Mouse (Mus musculus): ENCODE data around the gene Ccdc141.

The Ccdc141 gene

GRCm38 (mm10) chr2:77114335-77114734, 56.1 kb downstream of the Ccdc141 start:
- DNase-seq, result no peak

GRCm38 (mm10) chr2:77113867-77114266, 56.6 kb downstream of the Ccdc141 start:
- peak in 1 of 2 experiments; percentile 48 for DNase-seq

DNA sequence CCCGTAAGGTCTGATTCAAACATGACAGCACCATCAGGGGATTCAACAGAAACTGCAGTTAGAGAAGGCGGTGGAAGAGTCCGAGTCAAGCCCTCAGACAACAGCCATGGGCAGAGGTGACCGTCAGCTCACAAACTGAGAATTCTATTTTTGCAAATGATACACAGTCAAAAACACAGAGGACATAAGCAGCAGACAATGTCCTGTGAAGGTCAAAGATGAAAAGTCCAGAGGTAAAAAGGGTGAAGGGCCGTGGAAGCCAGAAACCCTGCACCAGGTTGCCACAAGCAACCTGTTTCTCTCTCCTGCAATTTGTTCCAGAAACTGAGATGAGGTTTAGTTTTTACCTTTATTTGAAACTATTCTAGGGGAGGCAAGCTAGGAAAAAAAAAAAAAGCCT, 57.4 kb downstream of the Ccdc141 start:
- DNase-seq, result no peak

DNA sequence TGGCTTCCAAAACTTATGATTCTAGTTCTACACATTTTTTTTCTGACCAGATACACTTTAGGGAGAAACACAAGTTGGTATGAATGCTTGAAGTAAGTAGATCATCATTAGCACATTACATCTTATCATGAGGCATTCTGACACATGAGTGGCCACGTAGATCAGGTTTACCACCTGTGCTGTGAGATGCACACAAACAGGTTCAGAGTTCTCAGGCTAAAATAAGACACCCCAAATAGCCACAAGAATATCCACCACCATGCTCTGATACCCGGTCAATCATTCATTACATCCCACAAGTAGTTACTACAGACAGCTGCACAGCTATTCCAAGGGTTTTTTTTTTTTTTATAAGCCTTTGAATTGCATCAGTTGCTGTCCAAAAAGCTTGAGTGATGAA, 59.3 kb downstream of the Ccdc141 start:
- DNase-seq, result no peak

GRCm38 (mm10) chr2:77110365-77110764, 60.1 kb downstream of the Ccdc141 start:
- no peak for DNase-seq

GRCm38 (mm10) chr2:77109506-77110123, 60.8 kb downstream of the Ccdc141 start:
- DNase-seq, result no peak

GRCm38 (mm10) chr2:77108562-77108961, 61.9 kb downstream of the Ccdc141 start:
- no peak for DNase-seq

DNA sequence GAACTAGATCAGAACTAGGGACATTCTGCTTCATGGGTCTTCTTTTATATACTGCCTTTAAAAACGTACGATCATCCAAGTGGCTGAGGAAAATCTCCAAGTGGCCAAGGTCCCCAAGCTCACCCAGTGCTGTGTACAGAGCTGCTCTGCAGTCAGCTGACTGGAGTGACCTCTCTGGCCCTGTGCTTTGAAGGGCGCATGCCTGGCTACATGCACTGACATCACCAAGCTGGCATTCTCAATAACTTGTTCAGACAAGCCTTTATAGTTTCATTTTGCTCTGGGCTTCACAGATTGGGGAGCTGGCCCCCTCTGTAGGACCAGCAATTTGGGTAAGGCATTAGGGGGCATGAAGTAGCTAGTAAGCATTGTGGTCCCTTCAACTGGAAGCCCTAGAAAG, 64.3 kb downstream of the Ccdc141 start:
- DNase-seq, result peak in 1 of 2 experiments; percentile 38

- no peak for DNase-seq
Measured at GRCm38 (mm10) chr2:77105006-77105715, 65.3 kb downstream of the Ccdc141 start.

GRCm38 (mm10) chr2:77102516-77102915, 67.9 kb downstream of the Ccdc141 start:
- no peak for DNase-seq

DNA sequence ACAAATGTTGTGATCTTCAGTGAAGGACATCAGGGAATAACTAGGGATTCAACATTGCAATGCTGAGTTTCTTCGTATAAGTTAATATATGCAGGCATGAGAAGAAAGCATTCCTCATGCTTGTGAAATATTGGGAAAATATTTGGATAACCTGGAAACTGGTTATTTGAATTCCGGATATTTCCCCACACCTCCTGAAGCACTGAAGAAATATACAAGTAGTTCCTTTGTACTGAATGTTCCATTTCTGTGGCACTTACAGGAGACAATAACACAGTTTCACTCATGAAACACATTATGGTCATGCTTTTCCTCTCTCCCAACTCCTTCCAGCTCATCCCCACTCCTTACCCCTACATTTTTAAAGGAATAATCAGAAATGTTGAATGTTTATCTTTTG, 70.6 kb downstream of the Ccdc141 start:
- DNase-seq, result no peak

DNA sequence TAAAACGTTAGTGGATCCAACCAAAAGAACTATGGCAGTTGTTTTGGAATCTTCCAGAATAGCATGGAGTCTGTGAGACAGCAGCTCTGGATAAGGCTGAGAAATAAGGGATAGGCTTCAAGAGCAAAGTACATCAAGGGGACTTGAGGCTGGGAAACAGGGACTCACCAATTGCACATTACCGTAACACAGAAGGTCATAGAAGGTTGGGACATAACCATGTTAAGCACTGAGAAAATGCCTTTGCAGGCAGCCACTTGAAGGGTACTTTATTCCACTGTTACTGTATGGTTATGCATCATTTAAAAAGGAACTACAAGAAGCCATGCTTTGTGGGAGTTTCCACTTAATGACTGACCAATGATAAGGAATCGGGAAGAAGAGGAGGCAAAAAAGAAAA, 71.7 kb downstream of the Ccdc141 start:
- DNase-seq, result no peak

DNA sequence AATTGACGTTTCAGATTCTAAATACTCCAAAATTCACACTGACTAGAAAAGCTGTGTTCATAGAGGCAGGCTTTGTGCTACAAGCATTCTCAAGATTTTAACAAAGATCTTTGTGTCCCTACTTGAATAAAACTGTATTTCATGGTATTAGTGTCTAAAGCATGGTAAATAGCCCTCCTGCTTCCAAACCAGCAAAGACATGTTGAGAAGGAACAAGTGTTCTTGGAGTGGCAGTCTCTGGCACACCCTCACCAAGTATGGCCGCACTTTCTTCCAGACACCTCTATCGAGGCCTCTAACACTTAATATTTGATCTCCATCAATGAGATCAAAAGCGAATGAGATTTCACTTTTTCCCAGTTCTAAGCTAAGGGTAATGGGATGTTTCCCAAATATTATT, 78.7 kb downstream of the Ccdc141 start:
- DNase-seq, result no peak

GRCm38 (mm10) chr2:77085313-77085712, 85.1 kb downstream of the Ccdc141 start:
- DNase-seq, result no peak

DNA sequence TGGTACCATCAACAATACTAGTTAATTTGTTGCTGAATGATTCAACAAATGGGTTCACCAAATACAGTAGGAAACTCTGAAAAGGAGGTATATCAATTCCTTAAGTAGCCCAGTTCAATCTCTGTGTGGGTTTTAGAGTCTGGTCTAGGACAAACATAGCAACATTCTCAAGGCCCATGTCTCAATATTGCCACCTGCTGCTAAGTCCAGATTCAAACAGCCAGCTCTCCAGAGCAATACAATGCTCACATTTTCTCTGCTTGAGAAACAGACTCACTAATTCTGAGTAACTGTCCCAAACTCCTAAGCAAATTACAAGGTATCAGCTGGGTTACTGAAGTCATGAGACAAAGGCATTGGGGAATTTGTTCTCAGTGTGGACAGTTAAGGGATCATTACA, 85.8 kb downstream of the Ccdc141 start:
- no peak for DNase-seq

DNA sequence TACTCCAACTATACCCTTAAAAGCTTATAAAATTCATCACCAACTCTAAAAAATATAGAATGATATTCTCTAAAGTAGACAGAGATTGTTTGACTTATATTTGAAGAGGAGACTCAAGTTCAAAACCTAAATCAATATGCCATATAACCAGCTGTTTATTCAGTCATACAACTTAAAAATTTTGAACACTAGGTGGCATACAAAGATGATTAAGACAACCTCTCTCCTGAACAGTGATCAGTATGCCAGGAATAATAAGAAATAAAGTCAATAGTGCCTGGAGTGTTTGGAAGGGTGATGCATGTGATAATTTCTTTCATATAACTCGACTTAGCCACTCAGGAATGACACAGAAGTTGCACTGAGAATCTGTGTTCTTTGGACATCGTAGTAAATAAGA, 89.3 kb downstream of the Ccdc141 start:
- no peak for DNase-seq

DNA sequence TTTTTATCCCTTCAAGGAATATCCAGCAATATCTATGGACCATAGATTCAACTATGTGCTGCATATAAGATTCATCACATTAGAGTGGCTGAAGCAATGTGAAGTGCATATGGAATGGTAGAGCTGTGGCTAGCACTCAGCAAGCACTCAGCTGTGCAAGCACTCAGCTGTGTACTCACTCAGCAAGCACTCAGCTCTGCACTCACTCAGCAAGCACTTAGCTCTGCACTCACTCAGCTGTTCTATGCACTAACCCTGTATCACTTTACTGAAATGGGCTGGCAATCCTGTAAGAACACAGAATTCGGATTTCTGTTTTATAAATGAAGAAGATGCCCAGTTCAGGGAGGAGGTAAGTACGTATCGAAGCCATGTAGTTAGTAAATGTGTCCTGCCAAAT, 89.8 kb downstream of the Ccdc141 start:
- DNase-seq, result no peak

GRCm38 (mm10) chr2:77078746-77079145, 91.7 kb downstream of the Ccdc141 start:
- no peak for DNase-seq

DNA sequence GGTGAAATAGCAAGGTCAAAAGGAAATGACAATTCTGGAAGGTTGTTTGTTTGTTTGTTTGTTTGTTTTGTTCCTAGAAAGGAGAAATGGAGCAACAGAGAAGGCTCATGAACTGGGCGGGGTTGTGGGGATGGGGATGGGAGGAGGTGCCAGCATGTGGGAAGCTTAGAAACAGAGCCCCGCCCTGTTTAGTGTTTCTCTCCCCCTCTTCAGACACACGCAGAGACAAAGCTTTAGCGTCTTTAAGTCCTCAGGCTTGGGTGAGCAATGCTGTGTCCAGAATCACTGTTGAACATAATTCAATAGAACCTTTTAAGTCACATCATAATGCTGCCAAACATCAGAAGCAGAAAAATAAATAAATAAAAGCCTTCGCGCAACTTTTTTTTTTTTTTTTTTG, 96.1 kb downstream of the Ccdc141 start:
- no peak for DNase-seq

DNA sequence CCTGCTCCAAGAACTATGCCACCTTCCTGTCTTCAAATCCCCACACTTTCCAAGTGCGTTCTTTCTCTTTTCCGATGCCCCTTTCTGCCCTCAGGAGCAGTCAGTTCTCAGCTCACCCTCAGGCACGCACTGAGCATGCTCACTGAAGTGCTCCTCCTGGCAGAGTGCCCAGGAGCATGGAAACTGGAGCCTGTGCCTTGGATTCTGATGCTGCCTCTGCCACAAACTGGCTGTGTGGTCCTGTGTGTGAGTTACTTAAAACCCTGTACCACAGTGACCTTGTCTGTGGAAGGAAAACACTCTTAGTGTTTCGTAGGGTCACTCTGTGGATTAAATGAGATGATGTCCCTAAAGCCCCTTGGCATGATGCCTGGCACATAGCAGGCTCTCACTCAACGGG, 96.5 kb downstream of the Ccdc141 start:
- peak; percentile 47 to 49 for DNase-seq

- no peak for DNase-seq
Measured at GRCm38 (mm10) chr2:77065294-77065693, 105.1 kb downstream of the Ccdc141 start.

DNA sequence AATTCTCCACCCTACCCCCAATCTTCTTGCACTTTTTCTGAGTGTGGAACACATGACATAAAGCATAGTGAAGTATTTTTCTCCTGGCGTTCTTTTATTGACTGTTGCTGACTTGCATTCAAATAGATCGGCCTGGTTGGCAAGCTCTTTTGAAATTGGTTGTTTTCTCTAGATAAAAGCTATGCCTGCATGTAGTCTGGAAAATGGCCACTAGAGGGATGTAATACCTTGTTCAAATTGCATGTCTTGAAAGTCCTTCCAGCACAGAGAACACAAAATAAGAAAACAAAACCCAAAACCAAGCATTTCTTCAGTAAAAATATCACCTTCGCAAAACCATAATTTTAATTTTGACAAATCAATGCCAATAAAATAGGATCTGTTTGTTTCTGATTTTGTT, 108.6 kb downstream of the Ccdc141 start:
- DNase-seq, result peak in 1 of 2 experiments; percentile 57

DNA sequence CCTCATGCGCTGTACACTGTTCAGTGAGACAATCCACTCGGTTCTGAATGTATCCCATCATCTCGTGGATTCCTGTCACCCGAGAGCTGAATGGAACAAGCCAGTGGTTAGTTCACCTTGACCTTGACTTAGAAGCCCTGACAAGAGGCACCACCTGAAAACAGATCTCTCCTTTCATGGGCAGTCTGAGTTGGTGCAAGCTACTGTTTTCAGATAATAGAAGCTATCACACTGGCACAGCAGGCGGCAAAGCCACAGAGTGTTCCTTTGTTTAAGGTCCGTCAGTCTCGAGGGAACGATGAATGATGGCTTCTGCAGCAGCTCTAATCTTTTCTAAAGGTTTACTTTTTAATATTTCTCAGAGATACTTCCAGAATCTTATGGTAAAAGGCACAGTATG, 110.8 kb downstream of the Ccdc141 start:
- no peak for DNase-seq

- no peak for DNase-seq
Measured at GRCm38 (mm10) chr2:77056367-77056766, 114.1 kb downstream of the Ccdc141 start.

DNA sequence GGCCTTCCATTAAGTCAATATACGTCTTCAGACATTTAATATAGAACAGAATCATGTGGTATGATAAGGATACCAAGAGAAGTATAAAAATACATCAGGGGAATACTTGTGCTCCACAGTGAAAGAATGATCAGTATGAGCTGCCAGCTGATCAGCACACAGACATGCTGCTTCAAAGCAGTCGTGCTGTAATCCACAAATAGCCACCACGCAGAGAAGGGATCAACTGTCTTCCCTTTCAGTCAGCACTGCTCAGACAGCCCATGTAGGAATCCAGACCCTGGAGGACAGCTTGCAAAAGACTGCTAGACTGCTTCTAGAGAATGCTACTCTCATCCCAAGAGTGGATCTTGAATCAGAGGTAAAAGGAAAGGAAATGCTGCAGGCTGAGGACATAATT, 127.5 kb downstream of the Ccdc141 start:
- DNase-seq, result no peak
